Mouse (Mus musculus) erythroblast, embryonic 14.5 days (primary cell): ENCODE results near the gene Gad2. TPM values are rescaled to one million over a fixed set of nuclear protein-coding genes. Genes with fewer than 3 reads are reported as not detected.

Experiments used
- H3K27me3 ChIP-seq: 2 replicates; pipeline ENCODE4 v1.6.1; 2012; ENCODE audit warnings: inconsistent platforms; ENCODE audit not compliant: control insufficient read depth
- H3K36me3 ChIP-seq: 2 replicates; pipeline ENCODE4 v1.6.1; 2012; ENCODE audit warnings: mild to moderate bottlenecking, inconsistent platforms; ENCODE audit not compliant: control insufficient read depth
- H3K4me1 ChIP-seq: 2 replicates; pipeline ENCODE4 v1.6.1; 2012; ENCODE audit warnings: inconsistent platforms; ENCODE audit not compliant: control insufficient read depth
- H3K4me3 ChIP-seq: replicated peaks from 2 replicates; pipeline ENCODE3; 2012; ENCODE audit warnings: moderate library complexity, mild to moderate bottlenecking, inconsistent platforms
- H3K9me3 ChIP-seq: 2 replicates; pipeline ENCODE4 v1.6.1; 2012; ENCODE audit warnings: low read length, inconsistent platforms, mixed read lengths; ENCODE audit not compliant: control insufficient read depth
- GATA1 ChIP-seq: IDR thresholded peaks from 2 replicates; pipeline ENCODE4 v1.6.1; 2012; ENCODE audit warnings: low read length, inconsistent platforms, mixed read lengths
- TAL1 ChIP-seq: IDR thresholded peaks from 3 replicates; pipeline ENCODE4 v1.6.1; 2012; ENCODE audit warnings: low read length, inconsistent platforms, mixed read lengths
- polyA plus RNA-seq: library from polyadenylated mRNA; stranded (reverse); fragments of >175 nt; gene quantifications from 2 replicates; pipeline ENCODE4 v1.2.3, GENCODE M21; 2012

The Gad2 gene
- polyA plus RNA-seq, 1 experiment = not detected

DNA sequence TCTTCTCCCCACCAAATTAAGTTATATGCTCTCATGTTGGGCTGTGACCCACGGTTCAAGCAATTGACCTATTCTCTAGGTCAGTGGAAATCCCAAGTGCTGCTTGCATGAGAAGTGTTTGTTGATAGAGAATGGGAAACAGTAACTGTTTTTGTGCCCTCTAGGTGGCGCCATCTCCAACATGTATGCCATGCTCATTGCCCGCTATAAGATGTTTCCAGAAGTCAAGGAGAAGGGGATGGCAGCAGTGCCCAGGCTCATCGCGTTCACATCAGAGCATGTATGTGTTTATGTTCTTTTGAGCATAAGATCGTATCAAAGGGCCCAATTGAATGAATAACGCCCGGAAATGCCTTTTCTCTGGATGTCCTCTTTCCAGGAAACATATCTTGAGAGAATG, 12.8 kb downstream of the Gad2 start:
- H3K27me3 ChIP-seq = no peaks in the 10 kb centered on the region; the same call in 1 of the 2 replicates
- no peaks in the 10 kb centered on the region for H3K36me3 ChIP-seq
- TF ChIP-seq TAL1 (no peak), GATA1 (no peak)
- no peaks in the 10 kb centered on the region for H3K9me3 ChIP-seq
- no peaks in the 10 kb centered on the region for H3K4me1 ChIP-seq
- no peak overlapping the region for H3K4me3 ChIP-seq

GRCm38 (mm10) chr2:22646134-22646533, 24.1 kb downstream of the Gad2 start:
- no peaks in the 10 kb centered on the region for H3K36me3 ChIP-seq
- TF ChIP-seq GATA1 (no peak), TAL1 (no peak)
- H3K4me1 ChIP-seq = no peaks in the 10 kb centered on the region
- no peak overlapping the region for H3K4me3 ChIP-seq
- no peaks in the 10 kb centered on the region for H3K27me3 ChIP-seq
- no peaks in the 10 kb centered on the region for H3K9me3 ChIP-seq

DNA sequence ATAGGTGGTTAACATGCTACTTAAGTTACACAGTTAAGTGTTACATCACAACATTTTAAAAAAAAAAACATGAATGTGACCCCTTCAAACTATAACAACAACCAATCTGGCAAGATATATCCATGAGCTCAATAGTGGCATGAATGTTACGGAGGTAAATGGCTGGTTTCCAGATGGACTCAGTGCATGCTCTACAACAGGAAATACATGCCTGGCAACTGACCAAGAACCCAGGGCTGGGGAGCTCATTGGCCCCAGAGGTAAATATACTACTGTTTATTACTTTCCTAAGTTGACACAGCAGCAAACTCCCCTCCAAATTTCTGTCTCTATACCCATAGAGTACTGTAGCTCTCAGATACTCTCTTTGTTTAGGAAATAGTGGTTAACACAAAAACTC, 26.4 kb downstream of the Gad2 start:
- Histone ChIP-seq H3K4me1 (no peaks in the 10 kb centered on the region), H3K27me3 (no peaks in the 10 kb centered on the region), H3K4me3 (no peak overlapping the region), H3K36me3 (no peaks in the 10 kb centered on the region), H3K9me3 (no peaks in the 10 kb centered on the region)
- TF ChIP-seq TAL1 = no peak
- TF ChIP-seq GATA1 = no peak

GRCm38 (mm10) chr2:22651826-22652225, 29.8 kb downstream of the Gad2 start:
- H3K4me3 ChIP-seq = no peak overlapping the region
- H3K4me1 ChIP-seq = no peaks in the 10 kb centered on the region
- TF ChIP-seq TAL1 (no peak), GATA1 (no peak)
- H3K36me3 ChIP-seq = no peaks in the 10 kb centered on the region
- H3K27me3 ChIP-seq = no peaks in the 10 kb centered on the region
- no peaks in the 10 kb centered on the region for H3K9me3 ChIP-seq

DNA sequence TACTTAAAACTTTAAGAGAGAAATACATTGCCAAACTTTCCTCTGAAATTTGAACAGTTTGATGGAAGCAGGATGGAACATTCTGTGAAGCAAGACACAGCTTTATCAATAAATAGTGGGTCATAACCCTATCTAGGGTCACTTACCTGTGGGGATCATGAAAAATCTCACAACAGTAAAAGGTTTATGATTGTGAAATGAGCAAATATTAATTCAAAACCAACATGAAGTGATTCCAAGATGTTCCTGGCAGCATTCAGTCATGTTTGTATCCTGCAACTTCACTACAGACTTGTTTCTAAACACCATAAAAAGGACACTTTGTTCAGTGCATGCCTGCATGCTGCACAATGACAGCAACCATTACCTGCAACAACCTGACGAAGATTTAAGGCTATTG, 41.7 kb downstream of the Gad2 start:
- Histone ChIP-seq H3K4me1 (no peaks in the 10 kb centered on the region), H3K4me3 (no peak overlapping the region), H3K27me3 (no peaks in the 10 kb centered on the region), H3K9me3 (no peaks in the 10 kb centered on the region), H3K36me3 (no peaks in the 10 kb centered on the region)
- TF ChIP-seq GATA1 (no peak), TAL1 (no peak)

GRCm38 (mm10) chr2:22670415-22670814, 48.4 kb downstream of the Gad2 start:
- Histone ChIP-seq H3K4me3 (no peak overlapping the region), H3K36me3 (no peaks in the 10 kb centered on the region), H3K9me3 (no peaks in the 10 kb centered on the region), H3K27me3 (no peaks in the 10 kb centered on the region), H3K4me1 (no peaks in the 10 kb centered on the region)
- TF ChIP-seq GATA1 (no peak), TAL1 (no peak)

GRCm38 (mm10) chr2:22671348-22671747, 49.3 kb downstream of the Gad2 start:
- no peaks in the 10 kb centered on the region for H3K4me1 ChIP-seq
- no peak overlapping the region for H3K4me3 ChIP-seq
- H3K36me3 ChIP-seq = no peaks in the 10 kb centered on the region
- no peaks in the 10 kb centered on the region for H3K27me3 ChIP-seq
- TF ChIP-seq TAL1 = no peak
- no peak for TF ChIP-seq GATA1
- H3K9me3 ChIP-seq = no peaks in the 10 kb centered on the region

- H3K4me3 ChIP-seq = no peak overlapping the region
- no peaks in the 10 kb centered on the region for H3K27me3 ChIP-seq
- TF ChIP-seq TAL1 (no peak), GATA1 (no peak)
- no peaks in the 10 kb centered on the region for H3K9me3 ChIP-seq
- no peaks in the 10 kb centered on the region for H3K36me3 ChIP-seq
- H3K4me1 ChIP-seq = no peaks in the 10 kb centered on the region
Observed at GRCm38 (mm10) chr2:22677066-22677465, 55.1 kb downstream of the Gad2 start.

- no peaks in the 10 kb centered on the region for H3K9me3 ChIP-seq
- no peaks in the 10 kb centered on the region for H3K27me3 ChIP-seq
- H3K4me3 ChIP-seq = no peak overlapping the region
- TF ChIP-seq TAL1 = no peak
- TF ChIP-seq GATA1 = no peak
- H3K4me1 ChIP-seq = no peaks in the 10 kb centered on the region
- H3K36me3 ChIP-seq = no peaks in the 10 kb centered on the region
Observed at GRCm38 (mm10) chr2:22679944-22680343, 57.9 kb downstream of the Gad2 start.

DNA sequence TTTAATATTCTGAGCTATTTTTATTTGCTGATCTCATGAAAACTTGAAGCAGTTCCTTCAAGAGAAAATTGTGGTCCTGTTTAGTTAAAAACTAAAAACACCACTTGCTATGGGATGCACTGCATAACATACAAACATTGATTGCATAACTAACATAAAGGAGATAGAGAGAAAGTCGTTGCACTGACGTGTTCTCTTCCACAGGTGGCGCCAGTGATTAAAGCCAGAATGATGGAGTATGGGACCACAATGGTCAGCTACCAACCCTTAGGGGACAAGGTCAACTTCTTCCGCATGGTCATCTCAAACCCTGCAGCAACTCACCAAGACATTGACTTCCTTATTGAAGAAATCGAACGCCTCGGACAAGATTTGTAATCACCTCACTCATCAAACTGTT, 68.0 kb downstream of the Gad2 start:
- H3K36me3 ChIP-seq = no peaks in the 10 kb centered on the region
- no peaks in the 10 kb centered on the region for H3K27me3 ChIP-seq
- no peak for TF ChIP-seq TAL1
- TF ChIP-seq GATA1 = no peak
- H3K9me3 ChIP-seq = no peaks in the 10 kb centered on the region
- H3K4me3 ChIP-seq = no peak overlapping the region
- no peaks in the 10 kb centered on the region for H3K4me1 ChIP-seq
